Mouse (Mus musculus): Measurements from ENCODE around the gene Nup210l. TPM values are rescaled to one million over a fixed set of nuclear protein-coding genes. Genes with fewer than 3 reads are reported as not detected.

Gene Nup210l
- polyA plus RNA-seq, 1 experiment from 2014 or later = 0.44 TPM

DNA sequence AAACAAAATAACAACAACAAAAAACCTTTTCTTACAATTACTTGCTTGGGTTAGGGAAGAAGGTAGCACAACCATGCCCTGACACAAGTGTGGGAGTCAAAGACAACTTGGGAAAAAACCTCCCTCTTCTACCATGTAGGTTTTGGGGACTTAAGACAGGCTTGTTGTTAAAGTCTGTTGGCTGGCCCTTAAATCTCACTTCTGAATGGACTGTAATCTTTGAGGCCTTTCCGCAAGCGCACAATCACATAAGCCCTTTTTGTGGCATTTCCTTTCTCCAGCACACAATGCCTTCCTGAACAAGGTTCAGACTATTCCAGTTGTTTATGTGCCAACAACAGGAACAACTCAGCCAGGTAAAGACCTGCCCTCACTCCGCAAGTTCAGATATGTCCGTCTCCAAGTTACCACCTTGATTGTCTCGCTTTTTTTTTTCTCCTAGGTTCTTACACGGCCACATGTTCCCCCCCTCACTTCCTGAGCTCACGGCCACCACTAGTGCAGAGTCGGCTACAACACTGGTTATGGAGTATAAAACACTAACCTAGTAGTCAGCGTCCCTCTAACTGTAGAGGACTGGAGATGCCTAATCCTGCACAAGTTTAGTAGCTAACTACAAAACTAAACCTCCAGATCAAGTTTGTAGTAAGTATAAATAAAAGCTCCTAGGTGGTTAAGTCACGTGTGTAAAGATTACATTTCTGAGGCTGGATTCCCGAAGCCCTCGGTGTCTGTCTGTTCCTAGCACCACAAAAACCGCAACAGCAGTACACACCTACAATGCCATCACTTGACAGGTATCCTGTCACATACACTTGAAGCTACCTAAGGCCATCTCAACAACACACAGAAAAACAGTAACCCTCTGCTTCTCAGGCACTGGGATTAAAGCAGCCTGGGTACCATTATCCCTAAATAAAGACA lies 107.8 kb downstream of the Nup210l start:
- 69% methylated on average over 13 of the region's 13 CpGs for WGBS

DNA sequence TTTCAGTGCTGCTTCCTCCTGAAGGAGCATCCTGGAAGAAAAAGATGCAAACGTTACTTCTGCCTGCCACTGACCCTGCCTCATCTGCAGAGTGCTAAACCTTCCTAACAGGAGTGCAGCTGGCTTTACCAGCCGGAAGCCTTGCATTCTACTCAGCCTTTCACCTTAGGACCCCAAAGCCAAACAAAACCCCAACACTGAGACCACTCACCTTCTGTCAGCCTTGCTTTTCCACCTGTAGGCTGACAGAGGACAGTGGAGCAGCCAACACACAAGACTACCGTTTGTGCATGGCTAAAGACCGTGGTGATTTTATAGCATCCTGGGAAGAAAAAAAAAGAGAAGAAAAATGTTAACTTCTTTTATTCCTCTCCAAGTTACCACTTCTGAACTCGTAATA lies 108.8 kb downstream of the Nup210l start:
- H3K4me2 ChIP-seq = peak overlapping the region; percentile 93
- peak overlapping the region; percentile 90; the same call in 1 of the 2 replicates for H3K27ac ChIP-seq
- H3K4me3 ChIP-seq = peak overlapping the region; percentile 85
- 12% methylated on average over 5 of the region's 5 CpGs for WGBS
- no peaks in the 10 kb centered on the region for H3K9me3 ChIP-seq
- peaks cover 48% of the 10 kb centered on the region for H3K36me3 ChIP-seq
- peaks cover 29% of the 10 kb centered on the region for H3K4me1 ChIP-seq
- H3K9ac ChIP-seq = peak overlapping the region; percentile 94
- no peaks in the 10 kb centered on the region for H3K27me3 ChIP-seq
- ATAC-seq (ENCODE audit: insufficient number of reproducible peaks, insufficient read depth, low FRiP score, low TSS enrichment, low read depth) = no peak

More for the DNA sequence above, 107.8 kb downstream of the Nup210l start:
- Histone ChIP-seq H3K4me3 (peak overlapping the region; percentile 85), H3K36me3 (peaks cover 51% of the 10 kb centered on the region), H3K9ac (peak overlapping the region; percentile 94), H3K27me3 (no peaks in the 10 kb centered on the region), H3K9me3 (no peaks in the 10 kb centered on the region), H3K4me1 (peaks cover 29% of the 10 kb centered on the region), H3K4me2 (peak overlapping the region; percentile 93), H3K27ac (no peak overlapping the region; the same call in 1 of the 2 replicates)
- no peak for ATAC-seq (ENCODE audit: insufficient number of reproducible peaks, insufficient read depth, low FRiP score, low TSS enrichment, low read depth)

DNA sequence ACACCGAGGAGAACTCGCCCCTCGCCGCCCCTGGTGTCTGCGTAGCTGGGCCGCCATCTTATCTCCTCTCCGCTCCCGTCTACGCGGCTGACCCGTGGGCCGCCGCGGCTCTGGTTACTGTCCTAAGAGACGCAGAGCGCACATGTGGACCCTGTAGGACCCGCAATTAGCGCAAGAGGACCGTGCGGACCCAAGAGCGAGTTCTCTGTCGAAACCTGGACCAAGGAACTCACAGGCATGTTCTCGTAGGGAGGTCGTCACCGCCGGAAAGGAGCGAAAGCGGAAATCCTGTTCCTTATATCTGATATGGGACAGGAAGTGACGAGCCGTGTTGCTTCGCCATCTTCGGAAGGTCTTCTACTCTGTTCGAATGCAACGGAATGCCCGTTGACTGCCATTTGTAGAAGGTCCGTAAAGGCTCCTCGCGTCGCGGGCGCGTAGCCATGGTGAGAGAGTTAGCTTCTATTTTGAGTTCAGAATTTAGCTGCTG lies 109.5 kb downstream of the Nup210l start, which contains the start of the genes Rps27 and Rab13:
Gene Rps27 (minus strand): TSS at position 275 of the 490 bp plus-strand sequence.
Gene Rab13 (plus strand): TSS at position 319 of the 490 bp plus-strand sequence.
- H3K36me3 ChIP-seq = peaks cover 41% of the 10 kb centered on the region

DNA sequence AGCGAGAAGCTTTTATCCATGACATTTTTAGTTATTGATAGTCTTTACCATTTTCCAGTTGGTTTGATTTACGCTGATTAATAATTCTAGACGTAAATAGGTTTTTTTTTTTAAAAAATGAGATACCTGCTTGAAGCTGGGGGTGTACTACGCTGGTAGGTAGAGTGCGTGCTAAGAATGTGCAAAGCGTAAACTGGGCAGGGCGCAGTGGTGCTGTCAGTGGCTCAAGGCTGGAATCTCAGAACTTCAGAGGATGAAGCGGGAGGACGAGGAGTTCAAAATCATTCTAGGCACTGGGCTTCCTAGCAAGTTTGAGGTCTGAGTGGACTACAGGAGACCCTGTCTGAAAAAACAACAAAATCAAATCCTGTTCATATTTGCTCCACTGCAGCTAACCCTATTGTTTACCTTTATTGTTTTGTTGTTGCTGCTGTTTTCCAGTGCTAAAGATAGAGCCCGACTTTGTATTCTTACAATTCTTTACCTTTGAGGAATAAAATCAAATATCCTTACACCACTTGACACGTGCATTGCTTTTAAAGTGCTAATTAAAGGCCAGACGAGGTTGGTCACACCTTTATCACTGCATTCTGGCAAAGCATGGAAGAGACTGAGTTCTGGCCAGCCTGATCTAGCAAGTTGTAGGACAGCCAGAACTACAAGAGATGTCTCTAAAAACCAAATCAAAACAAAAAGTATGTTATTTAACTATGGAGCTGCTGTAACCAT lies 110.2 kb downstream of the Nup210l start:
- peaks cover 34% of the 10 kb centered on the region for H3K36me3 ChIP-seq
- 10% methylated on average over 12 of the region's 12 CpGs for WGBS
- H3K4me1 ChIP-seq = peaks cover 29% of the 10 kb centered on the region
- H3K9ac ChIP-seq = peak overlapping the region; percentile 94
- peak overlapping the region; percentile 93 for H3K4me2 ChIP-seq
- H3K9me3 ChIP-seq = no peaks in the 10 kb centered on the region
- H3K27me3 ChIP-seq = no peaks in the 10 kb centered on the region
- peak overlapping the region; percentile 62; the same call in 1 of the 2 replicates for H3K27ac ChIP-seq
- H3K4me3 ChIP-seq = peak overlapping the region; percentile 85
- no peak for ATAC-seq (ENCODE audit: insufficient number of reproducible peaks, insufficient read depth, low FRiP score, low TSS enrichment, low read depth)

More for the DNA sequence above, 109.5 kb downstream of the Nup210l start, which contains the start of the genes Rps27 and Rab13:
- H3K4me3 ChIP-seq = peak within 1 kb of the TSS; percentile 85
- H3K4me1 ChIP-seq = peaks cover 29% of the 10 kb centered on the region
- H3K9ac ChIP-seq = peak within 1 kb of the TSS; percentile 94
- peak within 1 kb of the TSS; percentile 90 for H3K27ac ChIP-seq
- under 1% methylated on average over 42 of the region's 42 CpGs for WGBS
- H3K9me3 ChIP-seq = no peaks in the 10 kb centered on the region
- peak within 1 kb of the TSS; percentile 93 for H3K4me2 ChIP-seq
- no peaks in the 10 kb centered on the region for H3K27me3 ChIP-seq
- ATAC-seq (ENCODE audit: insufficient number of reproducible peaks, insufficient read depth, low FRiP score, low TSS enrichment, low read depth) = peak; percentile 81

DNA sequence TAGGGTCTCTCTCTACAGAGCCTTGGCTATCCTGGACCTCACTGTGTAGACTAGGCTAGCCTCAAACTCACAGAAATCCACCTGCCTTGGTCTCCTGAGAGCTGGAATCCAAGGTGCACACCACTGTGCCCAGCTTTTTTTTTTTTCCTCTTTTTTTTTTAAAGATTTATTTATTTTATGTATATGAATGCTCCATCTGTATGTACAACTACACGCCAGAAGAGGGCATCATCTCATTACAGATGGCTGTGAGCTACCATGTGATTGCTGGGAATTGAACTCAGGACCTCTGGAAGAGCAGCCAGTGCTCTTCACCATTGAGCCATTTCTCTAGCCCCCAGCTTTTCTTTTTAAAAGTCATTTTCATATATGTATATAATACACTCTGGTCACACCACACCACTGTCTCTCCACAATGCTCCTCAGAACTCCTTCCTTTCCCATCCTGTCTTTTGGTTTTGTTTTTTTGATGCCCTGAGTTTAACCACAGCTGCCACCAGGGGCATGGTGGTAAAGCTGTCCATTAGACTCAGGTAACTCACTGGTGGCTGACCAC lies 112.0 kb downstream of the Nup210l start:
- no peak for ATAC-seq (ENCODE audit: insufficient number of reproducible peaks, insufficient read depth, low FRiP score, low TSS enrichment, low read depth)
- no peak overlapping the region for H3K4me3 ChIP-seq
- 36% methylated on average over 1 of the region's 1 CpGs for whole genome bisulfite sequencing
- H3K27ac ChIP-seq = no peak overlapping the region
- no peak overlapping the region for H3K9ac ChIP-seq
- H3K4me2 ChIP-seq = no peak overlapping the region
- H3K36me3 ChIP-seq = peaks cover 17% of the 10 kb centered on the region
- peaks cover 22% of the 10 kb centered on the region for H3K4me1 ChIP-seq
- no peaks in the 10 kb centered on the region for H3K9me3 ChIP-seq
- H3K27me3 ChIP-seq = no peaks in the 10 kb centered on the region

DNA sequence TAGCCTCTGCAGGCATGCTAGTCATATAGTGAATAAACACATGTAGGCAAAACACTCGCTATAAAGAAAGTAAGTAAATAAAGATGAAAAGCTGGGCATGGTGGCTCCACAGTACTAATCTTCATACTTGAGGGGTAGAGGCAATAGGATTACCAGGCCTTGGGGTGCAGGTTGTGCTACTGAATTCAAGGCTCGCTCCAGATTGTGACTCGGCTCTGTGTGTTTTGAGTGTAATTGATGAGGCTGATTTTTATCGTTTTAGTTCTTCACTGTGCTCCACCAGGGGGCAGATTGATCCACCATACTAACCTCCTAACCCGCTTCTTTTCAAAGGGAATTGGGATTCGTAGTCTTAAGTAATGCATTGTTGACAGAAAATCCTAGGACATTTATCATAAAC lies 116.2 kb downstream of the Nup210l start:
- WGBS = 10% methylated on average over 6 of the region's 6 CpGs

DNA sequence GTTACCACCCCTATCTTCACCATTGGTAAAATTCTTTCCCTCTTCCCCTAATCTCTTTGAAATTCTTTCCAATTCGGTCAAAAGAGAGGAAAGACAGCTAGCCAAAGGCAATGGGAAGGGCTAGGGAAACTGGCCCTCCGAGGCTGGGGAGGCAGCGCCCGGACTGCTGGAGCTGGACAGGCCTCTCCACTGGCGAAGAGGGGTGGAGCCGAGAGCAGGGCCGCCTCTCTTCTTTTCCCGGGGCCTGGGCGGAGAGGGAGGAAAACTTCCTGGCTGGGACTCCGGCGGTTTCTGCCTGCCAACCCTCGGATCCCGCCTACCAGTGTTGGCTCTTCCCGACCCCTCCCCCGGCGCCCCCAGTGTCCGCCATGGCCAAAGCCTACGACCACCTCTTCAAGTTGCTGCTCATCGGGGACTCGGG lies 116.6 kb downstream of the Nup210l start:
- Histone ChIP-seq H3K27me3 (no peaks in the 10 kb centered on the region), H3K27ac (peak overlapping the region; percentile 80), H3K4me1 (peaks cover 11% of the 10 kb centered on the region), H3K36me3 (peaks cover 25% of the 10 kb centered on the region), H3K9me3 (no peaks in the 10 kb centered on the region), H3K4me3 (peak overlapping the region; percentile 51), H3K4me2 (peak overlapping the region; percentile 77), H3K9ac (peak overlapping the region; percentile 69)
- peak; percentile 75 for ATAC-seq (ENCODE audit: insufficient number of reproducible peaks, insufficient read depth, low FRiP score, low TSS enrichment, low read depth)
- WGBS = under 1% methylated on average over 20 of the region's 20 CpGs

More for the DNA sequence above, 116.2 kb downstream of the Nup210l start:
- no peaks in the 10 kb centered on the region for H3K27me3 ChIP-seq
- H3K9me3 ChIP-seq = no peaks in the 10 kb centered on the region
- H3K36me3 ChIP-seq = peaks cover 20% of the 10 kb centered on the region
- H3K27ac ChIP-seq = peak overlapping the region; percentile 80
- ATAC-seq (ENCODE audit: insufficient number of reproducible peaks, insufficient read depth, low FRiP score, low TSS enrichment, low read depth) = no peak
- H3K9ac ChIP-seq = peak overlapping the region; percentile 69
- H3K4me1 ChIP-seq = peaks cover 11% of the 10 kb centered on the region
- H3K4me3 ChIP-seq = peak overlapping the region; percentile 51
- peak overlapping the region; percentile 77 for H3K4me2 ChIP-seq

DNA sequence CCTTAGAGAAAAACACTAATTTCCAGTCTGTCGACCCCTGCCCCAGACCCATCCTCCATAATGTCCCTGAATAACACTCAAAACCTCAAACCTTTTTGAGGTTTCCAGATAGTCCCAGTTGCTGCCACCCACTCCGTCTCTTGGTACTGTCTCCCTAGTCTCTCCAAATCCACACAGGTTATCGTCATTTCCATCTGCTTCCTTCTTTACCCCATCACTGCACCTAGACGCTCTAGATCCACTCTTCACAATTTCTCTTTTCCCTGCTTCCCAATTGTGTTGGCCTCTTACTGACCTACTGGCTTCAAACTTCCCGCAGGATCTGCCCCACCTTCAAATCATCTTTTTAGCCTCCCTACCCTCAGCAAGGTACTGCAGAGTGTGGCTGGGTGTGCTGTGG lies 117.2 kb downstream of the Nup210l start:
- Histone ChIP-seq H3K27ac (0 out of 2 replicates have a peak overlapping the region, but pooled peaks have one; percentile 80), H3K4me2 (peak overlapping the region; percentile 77), H3K4me3 (peak overlapping the region; percentile 51), H3K4me1 (peaks cover 11% of the 10 kb centered on the region), H3K9me3 (no peaks in the 10 kb centered on the region), H3K9ac (peak overlapping the region; percentile 69), H3K36me3 (peaks cover 31% of the 10 kb centered on the region), H3K27me3 (no peaks in the 10 kb centered on the region)
- ATAC-seq (ENCODE audit: insufficient number of reproducible peaks, insufficient read depth, low FRiP score, low TSS enrichment, low read depth) = no peak
- WGBS = 20% methylated on average over 5 of the region's 5 CpGs

DNA sequence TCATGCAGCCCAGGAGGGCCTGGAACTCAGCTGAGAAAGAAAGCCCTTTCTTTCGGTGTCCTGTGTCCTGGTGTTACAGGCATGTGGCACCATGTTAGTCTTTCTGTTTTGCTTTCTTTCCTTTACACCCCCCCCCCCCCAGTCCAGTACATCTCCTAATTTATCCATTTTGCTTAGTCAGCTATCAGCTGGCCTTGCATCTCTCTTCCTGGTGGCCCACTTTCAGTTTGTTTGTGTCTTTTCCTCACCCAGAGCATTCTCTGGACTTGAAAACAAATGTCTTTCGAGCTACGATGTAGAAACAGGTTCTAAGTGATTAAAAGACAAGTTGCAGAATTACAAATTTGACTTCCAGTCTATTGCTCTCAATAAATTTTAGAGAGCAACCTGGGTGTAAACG lies 118.5 kb downstream of the Nup210l start:
- WGBS = 91% methylated on average over 4 of the region's 4 CpGs
- Histone ChIP-seq H3K36me3 (peaks cover 32% of the 10 kb centered on the region), H3K9ac (no peak overlapping the region), H3K27me3 (no peaks in the 10 kb centered on the region), H3K4me2 (peak overlapping the region; percentile 77; the same call in 1 of the 2 replicates), H3K4me3 (no peak overlapping the region), H3K9me3 (no peaks in the 10 kb centered on the region), H3K27ac (no peak overlapping the region), H3K4me1 (peaks cover 11% of the 10 kb centered on the region)
- ATAC-seq (ENCODE audit: insufficient number of reproducible peaks, insufficient read depth, low FRiP score, low TSS enrichment, low read depth) = no peak

DNA sequence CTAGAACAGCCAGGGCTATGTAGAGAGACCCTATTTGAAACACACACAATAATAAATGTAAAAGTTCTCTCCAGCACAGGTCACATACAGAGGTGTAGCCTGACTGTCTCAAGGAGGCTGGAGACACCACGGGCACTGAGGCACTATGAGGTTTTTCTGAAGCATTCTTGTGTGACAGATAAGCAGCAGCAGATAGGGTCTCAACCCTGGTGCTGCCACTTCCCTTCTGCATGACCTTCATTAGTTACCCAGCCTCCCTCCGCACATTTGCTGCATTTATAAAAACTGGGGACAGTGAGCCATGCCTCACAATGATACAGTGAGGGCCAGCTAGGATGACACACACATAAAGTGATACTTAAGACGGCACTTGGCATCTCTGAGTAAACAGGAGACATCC lies 119.0 kb downstream of the Nup210l start:
- Histone ChIP-seq H3K4me3 (no peak overlapping the region), H3K9ac (no peak overlapping the region), H3K27me3 (no peaks in the 10 kb centered on the region), H3K9me3 (no peaks in the 10 kb centered on the region), H3K4me1 (peaks cover 11% of the 10 kb centered on the region), H3K27ac (no peak overlapping the region), H3K4me2 (no peak overlapping the region), H3K36me3 (peaks cover 32% of the 10 kb centered on the region)
- WGBS = 75% methylated on average over 3 of the region's 3 CpGs
- no peak for ATAC-seq (ENCODE audit: insufficient number of reproducible peaks, insufficient read depth, low FRiP score, low TSS enrichment, low read depth)

DNA sequence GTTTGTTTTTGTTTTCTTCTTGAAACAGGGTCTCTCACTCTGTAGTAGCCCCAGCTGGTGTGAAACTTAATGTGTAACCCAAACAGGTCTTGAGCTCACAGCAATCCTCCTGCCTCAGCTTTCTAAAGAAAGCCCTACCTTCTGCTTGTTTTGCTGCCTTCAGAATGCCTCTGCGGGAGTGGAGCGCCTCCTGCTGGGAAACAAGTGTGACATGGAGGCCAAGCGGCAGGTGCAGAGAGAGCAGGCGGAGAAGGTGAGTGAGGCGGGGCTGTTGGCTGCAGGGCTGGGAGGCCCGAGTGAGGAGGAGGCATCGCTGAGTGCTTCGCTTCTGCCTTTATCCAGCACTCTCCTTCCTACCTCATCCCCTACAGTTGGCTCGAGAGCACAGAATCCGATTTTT lies 120.4 kb downstream of the Nup210l start:
- H3K9ac ChIP-seq = no peak overlapping the region
- ATAC-seq (ENCODE audit: insufficient number of reproducible peaks, insufficient read depth, low FRiP score, low TSS enrichment, low read depth) = no peak
- H3K4me3 ChIP-seq = no peak overlapping the region
- no peak overlapping the region for H3K27ac ChIP-seq
- peaks cover 32% of the 10 kb centered on the region for H3K36me3 ChIP-seq
- 83% methylated on average over 10 of the region's 10 CpGs for WGBS
- no peak overlapping the region for H3K4me2 ChIP-seq
- H3K4me1 ChIP-seq = peaks cover 11% of the 10 kb centered on the region
- H3K9me3 ChIP-seq = no peaks in the 10 kb centered on the region
- no peaks in the 10 kb centered on the region for H3K27me3 ChIP-seq
